Mouse (Mus musculus): ENCODE results near the gene Gm17190.
"Not testable (repeated sequence)": the region's sequence is repeated elsewhere in the genome, so short reads cannot be mapped to it uniquely, and the experiment has no call there.

Gene Gm17190

GRCm38 (mm10) chr13:96081754-96082153 is at the start of gene Gm17190:
Gene Gm17190, plus strand, starts transcription at chr13:96082054.
- DNase-seq (ENCODE audit: extremely low spot score, low spot score) = not testable (repeated sequence)

- no peak for DNase-seq (ENCODE audit: extremely low spot score, low spot score)
Measured at GRCm38 (mm10) chr13:96039536-96039935, 42.3 kb upstream of the Gm17190 start.

- DNase-seq (ENCODE audit: extremely low spot score, low spot score) = no peak
Measured at GRCm38 (mm10) chr13:96040275-96041042, 41.4 kb upstream of the Gm17190 start.

GRCm38 (mm10) chr13:96045396-96045795 is 36.5 kb upstream of the Gm17190 start:
- DNase-seq (ENCODE audit: extremely low spot score, low spot score) = no peak

- no peak for DNase-seq (ENCODE audit: extremely low spot score, low spot score)
Measured at GRCm38 (mm10) chr13:96052755-96053154, 29.1 kb upstream of the Gm17190 start.

- DNase-seq (ENCODE audit: extremely low spot score, low spot score) = no peak
Measured at GRCm38 (mm10) chr13:96073555-96073954, 8.3 kb upstream of the Gm17190 start.

- DNase-seq (ENCODE audit: extremely low spot score, low spot score) = not testable (repeated sequence)
Measured at GRCm38 (mm10) chr13:96081276-96081675, 578 bp upstream of the Gm17190 start, which contains the start of gene Gm20075. Gene Gm20075, minus strand, starts transcription at chr13:96081376.

GRCm38 (mm10) chr13:96085581-96086302 is 3.9 kb downstream of the Gm17190 start:
- DNase-seq (ENCODE audit: extremely low spot score, low spot score) = no peak

GRCm38 (mm10) chr13:96090929-96091328 is 9.1 kb downstream of the Gm17190 start:
- no peak for DNase-seq (ENCODE audit: extremely low spot score, low spot score)

GRCm38 (mm10) chr13:96106367-96106766 is 24.5 kb downstream of the Gm17190 start:
- DNase-seq (ENCODE audit: extremely low spot score, low spot score) = no peak

GRCm38 (mm10) chr13:96110767-96111166 is 28.9 kb downstream of the Gm17190 start:
- no peak for DNase-seq (ENCODE audit: extremely low spot score, low spot score)

- DNase-seq (ENCODE audit: extremely low spot score, low spot score) = no peak
Measured at GRCm38 (mm10) chr13:96112711-96113110, 30.9 kb downstream of the Gm17190 start.

- no peak for DNase-seq (ENCODE audit: extremely low spot score, low spot score)
Measured at GRCm38 (mm10) chr13:96125011-96125410, 43.2 kb downstream of the Gm17190 start.

GRCm38 (mm10) chr13:96126669-96127068 is 44.8 kb downstream of the Gm17190 start:
- no peak for DNase-seq (ENCODE audit: extremely low spot score, low spot score)

- DNase-seq (ENCODE audit: extremely low spot score, low spot score) = no peak
Measured at GRCm38 (mm10) chr13:96129081-96129480, 47.2 kb downstream of the Gm17190 start.

- peak; percentile 70 for DNase-seq (ENCODE audit: extremely low spot score, low spot score)
Measured at GRCm38 (mm10) chr13:96131050-96131449, 49.2 kb downstream of the Gm17190 start.

- DNase-seq (ENCODE audit: extremely low spot score, low spot score) = no peak
Measured at GRCm38 (mm10) chr13:96131911-96132310, 50.1 kb downstream of the Gm17190 start.

GRCm38 (mm10) chr13:96132401-96132816 is 50.6 kb downstream of the Gm17190 start, which contains the start of gene Sv2c:
Gene Sv2c, minus strand, starts transcription at chr13:96132577.
- DNase-seq (ENCODE audit: extremely low spot score, low spot score) = peak; percentile 77
